Mouse (Mus musculus): ENCODE measurements around the gene Pou3f4.

- TF ChIP-seq CTCF (IDR thresholded peaks at IDR 0.05; ENCODE audit: borderline replicate concordance, insufficient read depth, low read depth, low read length) (no peak), POLR2A (IDR thresholded peaks at IDR 0.05; ENCODE audit: borderline replicate concordance, insufficient read depth, low read length) (no peak)
These were observed 790 bp downstream of the Pou3f4 start for GRCm38 (mm10) chrX:110814592-110815548.
